Comparison of ENCODE assay signal across 21 mouse cellular contexts in the genomic region with DNA sequence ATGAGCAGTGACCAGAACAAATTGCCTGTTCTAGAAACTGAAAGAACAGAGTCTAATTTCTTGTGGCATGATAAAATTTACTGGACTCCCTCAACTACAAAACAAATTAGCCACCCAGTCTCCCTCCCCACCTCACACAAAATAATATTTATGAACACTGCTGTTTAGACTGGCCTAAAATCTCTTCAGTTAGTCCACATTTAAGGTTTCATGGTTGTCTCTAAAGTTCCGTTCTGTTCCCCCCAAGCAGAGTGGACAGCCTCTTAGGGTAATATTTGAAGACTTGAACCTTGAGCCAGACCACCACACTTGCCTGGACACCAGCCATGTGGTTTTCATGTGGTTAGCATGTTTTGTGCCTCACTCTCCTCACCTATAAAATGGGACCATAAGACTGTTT. TPM values are rescaled to one million over a fixed set of nuclear protein-coding genes. Genes with fewer than 3 reads are reported as not detected.
A peak's percentile ranks its signal among the peaks of the same experiment; 100 is the strongest.
DNase-seq lines count a peak whose midpoint lies in the region; ATAC-seq and TF ChIP-seq lines count a peak whose summit lies in the region.
"Had no signal": no experiment of that assay in that cellular context is flagged by ENCODE, and none has a peak within 500 bp of the region (broad histone marks: within the 10 kb centered on the region; RNA-seq: fewer than 3 reads in every experiment).

No protein-coding gene starts in this region.

- ATAC-seq in kidney, embryonic 14.5 days (ENCODE audit: low FRiP score, low TSS enrichment): no peak
- ATAC-seq in lung, embryonic 14.5 days (ENCODE audit: insufficient read depth): no peak
- no peak for ATAC-seq in embryonic facial prominence, embryonic 15.5 days (ENCODE audit: insufficient number of reproducible peaks, low FRiP score, low TSS enrichment, low read depth)
- no peak for ATAC-seq in cerebellum, adult (ENCODE audit: insufficient number of reproducible peaks, low FRiP score, low TSS enrichment)
- ATAC-seq: activated CD4-positive, CD25-positive, alpha-beta regulatory T cell, adult 4 months; forebrain, embryonic 16.5 days; Patski had no signal

- H3K9ac ChIP-seq in kidney, embryonic 14.5 days (ENCODE audit: low read depth, low read length): no peak overlapping the region
- no peak overlapping the region for H3K9ac ChIP-seq in lung, embryonic 14.5 days
- no peak overlapping the region for H3K9ac ChIP-seq in embryonic facial prominence, embryonic 15.5 days
- H3K9ac ChIP-seq: forebrain, embryonic 12.5 days; heart, embryonic 15.5 days; hindbrain, embryonic 14.5 days had no signal

- H3K27me3 ChIP-seq in kidney, embryonic 14.5 days (ENCODE audit: control insufficient read depth, insufficient read depth, low read length): no peaks in the 10 kb centered on the region
- no peaks in the 10 kb centered on the region for H3K27me3 ChIP-seq in lung, embryonic 14.5 days (ENCODE audit: insufficient read depth, low read length)
- no peaks in the 10 kb centered on the region for H3K27me3 ChIP-seq in embryonic facial prominence, embryonic 15.5 days
- H3K27me3 ChIP-seq in small intestine, adult 2 months (ENCODE audit: control insufficient read depth, insufficient read depth, low read length): no peaks in the 10 kb centered on the region

- no peak for DNase-seq in kidney, adult 9 months
- no peak for DNase-seq in lung, embryonic 14.5 days
- DNase-seq in lung, postnatal 14 days: no peak
- DNase-seq: adrenal gland, postnatal 14 days; cerebellum, adult 18-20 months; cerebellum, adult 9-11 months; cerebellum, postnatal 36 days; gastrocnemius, postnatal 10 days; heart, adult 2 months had no signal

- 31% methylated on average over 1 of the region's 1 CpGs for WGBS in kidney, embryonic 14.5 days
- 67% methylated on average over 1 of the region's 1 CpGs for WGBS in lung, embryonic 14.5 days
- 80% methylated on average over 1 of the region's 1 CpGs for WGBS in embryonic facial prominence, embryonic 15.5 days
- WGBS in small intestine, adult 2 months: 94% methylated on average over 1 of the region's 1 CpGs

- peak overlapping the region; percentile 49; the same call in 1 of the 2 replicates for H3K27ac ChIP-seq in kidney, embryonic 14.5 days (ENCODE audit: low read depth, low read length)
- H3K27ac ChIP-seq in lung, embryonic 14.5 days (ENCODE audit: low read depth): 0 out of 2 replicates have a peak overlapping the region, but pooled peaks have one; percentile 36
- peak overlapping the region; percentile 72; the same call in 1 of the 2 replicates for H3K27ac ChIP-seq in embryonic facial prominence, embryonic 15.5 days (replicated peaks)
- peak overlapping the region; percentile 7; the same call in 1 of the 2 replicates for H3K27ac ChIP-seq in small intestine, adult 2 months (ENCODE audit: insufficient read depth, low read depth, low read length)
- H3K27ac ChIP-seq: forebrain, embryonic 12.5 days; heart, adult 2 months; heart, embryonic 15.5 days; hindbrain, embryonic 10.5 days; hindbrain, embryonic 14.5 days had no signal

- no peak overlapping the region for H3K4me2 ChIP-seq in kidney, embryonic 14.5 days (replicated peaks; ENCODE audit: low read depth, low read length)
- no peak overlapping the region for H3K4me2 ChIP-seq in lung, embryonic 14.5 days
- no peak overlapping the region for H3K4me2 ChIP-seq in embryonic facial prominence, embryonic 15.5 days (replicated peaks)
- H3K4me2 ChIP-seq: forebrain, embryonic 12.5 days; heart, embryonic 11.5 days; heart, embryonic 15.5 days; hindbrain, embryonic 14.5 days had no signal

- no peaks in the 10 kb centered on the region for H3K36me3 ChIP-seq in kidney, embryonic 14.5 days (ENCODE audit: control insufficient read depth, insufficient read depth, low read length)
- no peaks in the 10 kb centered on the region for H3K36me3 ChIP-seq in lung, embryonic 14.5 days (ENCODE audit: insufficient read depth)
- H3K36me3 ChIP-seq in embryonic facial prominence, embryonic 15.5 days: no peaks in the 10 kb centered on the region
- no peaks in the 10 kb centered on the region for H3K36me3 ChIP-seq in small intestine, adult 2 months (ENCODE audit: control insufficient read depth, insufficient read depth, low read length)
- H3K36me3 ChIP-seq: forebrain, embryonic 12.5 days; heart, embryonic 15.5 days; hindbrain, embryonic 10.5 days had no signal

- H3K9me3 ChIP-seq in kidney, embryonic 14.5 days (ENCODE audit: control insufficient read depth, low read length): no peaks in the 10 kb centered on the region
- H3K9me3 ChIP-seq in lung, embryonic 14.5 days (ENCODE audit: low read depth, low read length): no peaks in the 10 kb centered on the region
- H3K9me3 ChIP-seq in embryonic facial prominence, embryonic 15.5 days (replicated peaks): no peaks in the 10 kb centered on the region
- H3K9me3 ChIP-seq: forebrain, embryonic 12.5 days; heart, embryonic 15.5 days; hindbrain, embryonic 10.5 days had no signal

- no peak overlapping the region for H3K4me3 ChIP-seq in kidney, embryonic 14.5 days (ENCODE audit: low read length)
- no peak overlapping the region for H3K4me3 ChIP-seq in lung, embryonic 14.5 days (ENCODE audit: low read depth, low read length)
- H3K4me3 ChIP-seq in embryonic facial prominence, embryonic 15.5 days (replicated peaks): no peak overlapping the region
- H3K4me3 ChIP-seq in small intestine, adult 2 months (ENCODE audit: low read depth, low read length): no peak overlapping the region
- H3K4me3 ChIP-seq: forebrain, embryonic 12.5 days; heart, adult 2 months; heart, embryonic 15.5 days; hindbrain, embryonic 10.5 days had no signal

- peaks cover 6% of the 10 kb centered on the region for H3K4me1 ChIP-seq in kidney, embryonic 14.5 days (ENCODE audit: control insufficient read depth, insufficient read depth, low read length)
- H3K4me1 ChIP-seq in lung, embryonic 14.5 days (ENCODE audit: insufficient read depth): no peaks in the 10 kb centered on the region
- peaks cover 5% of the 10 kb centered on the region; the same call in 1 of the 2 replicates for H3K4me1 ChIP-seq in embryonic facial prominence, embryonic 15.5 days
- 0 out of 2 replicates have a peak, but pooled peaks cover 3% of the 10 kb centered on the region for H3K4me1 ChIP-seq in small intestine, adult 2 months (ENCODE audit: control insufficient read depth, insufficient read depth, insufficient read length, low read length)

- no peak for TF ChIP-seq CTCF in lung, embryonic 14.5 days (IDR thresholded peaks at IDR 0.05; ENCODE audit: low read depth)
- no peak for TF ChIP-seq CTCF in small intestine, adult 2 months (IDR thresholded peaks at IDR 0.05; ENCODE audit: extremely low read depth, insufficient read length, insufficient replicate concordance, low read depth, low read length)

- no peak for TF ChIP-seq POLR2A in small intestine, adult 2 months (IDR thresholded peaks at IDR 0.05; ENCODE audit: low read depth, low read length)

RNA-seq across cellular contexts. Expression of gene Otulinl, which starts 1.8 kb away (rescaled TPM):
- 25.1 and 26.0 TPM in 2 replicates for polyA plus RNA-seq in kidney, embryonic 14.5 days (2014; fragmentation: Nextera tagmentation; extraction: Ambion mirVana)
- 15.6 and 15.8 TPM in 2 replicates for polyA plus RNA-seq in lung, embryonic 14.5 days (2014; fragmentation: Nextera tagmentation; extraction: Ambion mirVana)
- polyA plus RNA-seq in embryonic facial prominence, embryonic 15.5 days (2015; fragmentation: Nextera tagmentation; extraction: Ambion mirVana): 27.5 and 32.0 TPM in 2 replicates
- polyA plus RNA-seq in small intestine, adult 2 months (2012; rRNA removed): 1.8 and 3.0 TPM in 2 replicates

RNA-seq across cellular contexts. Expression of gene Otulin, which starts 52.7 kb away (rescaled TPM):
- 38.5 and 41.3 TPM in 2 replicates for polyA plus RNA-seq in kidney, embryonic 14.5 days (2014; fragmentation: Nextera tagmentation; extraction: Ambion mirVana)
- polyA plus RNA-seq in lung, embryonic 14.5 days (2014; fragmentation: Nextera tagmentation; extraction: Ambion mirVana): 39.2 and 41.8 TPM in 2 replicates
- polyA plus RNA-seq in embryonic facial prominence, embryonic 15.5 days (2015; fragmentation: Nextera tagmentation; extraction: Ambion mirVana): 29.7 and 34.8 TPM in 2 replicates
- polyA plus RNA-seq in small intestine, adult 2 months (2012; rRNA removed): 14.4 and 31.8 TPM in 2 replicates

Comparison
In these comparisons a context has a peak if more than half of its experiments do, and no peak if none do; other contexts are left out.
1. H3K27ac ChIP-seq: peak in every context shown above with its lines; median percentile 72 in embryonic facial prominence, embryonic 15.5 days; 49 in kidney, embryonic 14.5 days; 36 in lung, embryonic 14.5 days; 7 in small intestine, adult 2 months.